ENCODE assay signal across 8 mouse cellular contexts in genomic region chr6:55016710-55017583, GRCm38 (mm10). TPM values are rescaled to one million over a fixed set of nuclear protein-coding genes. Genes with fewer than 3 reads are reported as not detected.
DNase-seq lines count a peak whose midpoint lies in the region; ATAC-seq and TF ChIP-seq lines count a peak whose summit lies in the region.

No protein-coding gene starts in this region.

- 0 out of 2 replicates have a peak, but pooled peaks cover 6% of the 10 kb centered on the region for H3K4me1 ChIP-seq in hindbrain, embryonic 15.5 days (replicated peaks)

- H3K27me3 ChIP-seq in hindbrain, embryonic 15.5 days, result 0 out of 2 replicates have a peak, but pooled peaks cover 7% of the 10 kb centered on the region

- ATAC-seq in common myeloid progenitor, adult 5-6 weeks (replicated peaks; ENCODE audit: low read depth, poor library complexity, severe bottlenecking), result peak; percentile 72
- ATAC-seq in hindbrain, embryonic 15.5 days (ENCODE audit: low FRiP score, low read depth), result peak; percentile 83

- no peaks in the 10 kb centered on the region for H3K36me3 ChIP-seq in hindbrain, embryonic 15.5 days

- no peak overlapping the region for H3K9ac ChIP-seq in hindbrain, embryonic 15.5 days

- intact Hi-C loops in gastrocnemius, adult 2 months (cut with DNase I), result loop anchor here (1.0 kb wide), 2 partner anchors 100 to 150 kb away; no protein-coding TSS in a partner anchor

- H3K9me3 ChIP-seq in hindbrain, embryonic 15.5 days, result no peaks in the 10 kb centered on the region

- DNase-seq in urinary bladder, postnatal 14 days (ENCODE audit: low spot score), result peak; percentile 67
- no peak for DNase-seq in urinary bladder, postnatal 10 days (ENCODE audit: low spot score)
- peak; percentile 62 for DNase-seq in gastrocnemius, adult 2 months
- DNase-seq in layer of hippocampus, postnatal 36 days, result peak; percentile 49 to 57
- peak; percentile 75 for DNase-seq in lung, postnatal 14 days
- peak; percentile 89 for DNase-seq in retina, embryonic 14.5 days (ENCODE audit: low spot score)

- H3K27ac ChIP-seq in gastrocnemius, adult 2 months, result peak overlapping the region; percentile 31; the same call in 1 of the 2 replicates
- H3K27ac ChIP-seq in hindbrain, embryonic 15.5 days (replicated peaks), result no peak overlapping the region

- H3K4me2 ChIP-seq in hindbrain, embryonic 15.5 days, result 0 out of 2 replicates have a peak overlapping the region, but pooled peaks have one; percentile 14

- TF ChIP-seq CTCF in gastrocnemius, adult 2 months (IDR thresholded peaks at IDR 0.05), result peak; percentile 86

- 29% methylated on average over 15 of the region's 15 CpGs for WGBS in hindbrain, embryonic 15.5 days

- H3K4me3 ChIP-seq in gastrocnemius, adult 2 months, result peak overlapping the region; percentile 55
- no peak overlapping the region for H3K4me3 ChIP-seq in hindbrain, embryonic 15.5 days

RNA-seq across cellular contexts. Expression of gene Gars, which starts 20.9 kb away (rescaled TPM):
- 116 and 130 TPM in 2 replicates for total RNA-seq in common myeloid progenitor, adult 5-6 weeks (2017)
- total RNA-seq in gastrocnemius, adult 2 months (2021), result 10 to 100 TPM; 60.2 to 61.6 TPM
- polyA plus RNA-seq in hindbrain, embryonic 15.5 days (2015; fragmentation: Nextera tagmentation; extraction: Ambion mirVana), result 197 TPM in 2 replicates
- total RNA-seq in layer of hippocampus, postnatal 36 days (2021), result 100 to 1,000 TPM; 131 to 134 TPM

RNA-seq across cellular contexts. Expression of gene Ggct, which starts 24.2 kb away (rescaled TPM):
- total RNA-seq in common myeloid progenitor, adult 5-6 weeks (2017), result 29.9 and 32.4 TPM in 2 replicates
- 10 to 100 TPM in 1 of 2 experiments, 1 to 10 TPM in 1; 9.6 to 11.0 TPM for total RNA-seq in gastrocnemius, adult 2 months (2021)
- polyA plus RNA-seq in hindbrain, embryonic 15.5 days (2015; fragmentation: Nextera tagmentation; extraction: Ambion mirVana), result 12.7 and 15.3 TPM in 2 replicates
- 10 to 100 TPM; 34.7 to 39.0 TPM for total RNA-seq in layer of hippocampus, postnatal 36 days (2021)

RNA-seq across cellular contexts. Expression of gene Nod1, which starts 44.5 kb away (rescaled TPM):
- total RNA-seq in common myeloid progenitor, adult 5-6 weeks (2017), result 3.2 and 3.5 TPM in 2 replicates
- 1 to 10 TPM; 7.6 to 9.1 TPM for total RNA-seq in gastrocnemius, adult 2 months (2021)
- polyA plus RNA-seq in hindbrain, embryonic 15.5 days (2015; fragmentation: Nextera tagmentation; extraction: Ambion mirVana), result 3.2 and 3.9 TPM in 2 replicates
- 1 to 10 TPM; 4.0 to 5.1 TPM for total RNA-seq in layer of hippocampus, postnatal 36 days (2021)
